Mouse (Mus musculus) forebrain, embryonic 11.5 days (tissue): ENCODE measurements at regions not wholly inside any gene's neighbourhood (a gene's known extent, or its start where the extent isn't known, plus 50 kb on each side); places are given as distances from the start of the nearest gene placed in this dataset.

ENCODE experiments used
- ATAC-seq: fragments of 200-750 bp; cut with Nextera tagmentation; replicated peaks from 2 replicates; pipeline ENCODE4 v1.8.0; 2017; ENCODE audit warnings: moderate TSS enrichment; ENCODE audit not compliant: low FRiP score
- DNase-seq: peaks from one replicate; pipeline ENCODE4 v3.0.0-alpha.2; 2017; ENCODE audit warnings: low spot score
- H3K27ac ChIP-seq: fragments of 300-500 bp; sonication (generic); 2 replicates; pipeline ENCODE4 v1.5.1; 2014; ENCODE audit warnings: low read depth, low read length
- H3K27me3 ChIP-seq: fragments of 300-500 bp; sonication (generic); 2 replicates; pipeline ENCODE4 v1.6.1; 2014; ENCODE audit warnings: mild to moderate bottlenecking, low read length, mixed read lengths; ENCODE audit not compliant: control insufficient read depth, insufficient read depth
- H3K36me3 ChIP-seq: fragments of 300-500 bp; sonication (generic); 2 replicates; pipeline ENCODE4 v1.6.1; 2014; ENCODE audit warnings: mild to moderate bottlenecking, low read length, moderate library complexity, mixed read lengths; ENCODE audit not compliant: control insufficient read depth, insufficient read depth
- H3K4me1 ChIP-seq: fragments of 300-500 bp; sonication (generic); replicated peaks from 2 replicates; pipeline ENCODE4 v1.6.1; 2014; ENCODE audit warnings: low read length, mixed read lengths; ENCODE audit not compliant: control insufficient read depth, insufficient read depth
- H3K4me2 ChIP-seq: fragments of 300-500 bp; sonication (generic); 2 replicates; pipeline ENCODE4 v1.6.1; 2014; ENCODE audit warnings: low read depth, mild to moderate bottlenecking, low read length, moderate library complexity, mixed read lengths; ENCODE audit not compliant: severe bottlenecking
- H3K4me3 ChIP-seq: fragments of 300-500 bp; sonication (generic); 2 replicates; pipeline ENCODE4 v1.5.1; 2014; ENCODE audit warnings: low read depth, low read length
- H3K9ac ChIP-seq: fragments of 300-500 bp; sonication (generic); 2 replicates; pipeline ENCODE4 v1.6.1; 2014; ENCODE audit warnings: low read length
- H3K9me3 ChIP-seq: fragments of 300-500 bp; sonication (generic); 2 replicates; pipeline ENCODE4 v1.6.1; 2016; ENCODE audit warnings: low read length, mixed read lengths; ENCODE audit not compliant: control insufficient read depth
- WGBS: fragments of 180-500 bp; shearing (Covaris S2); extraction: QIAGEN DNeasy Blood & Tissue Kit; methylation state at CpG from one replicate; pipeline ENCODE4 v1.1.7; 2014; 5-methylcytosine and 5-hydroxymethylcytosine counted together

- Histone ChIP-seq H3K9me3 (no peaks in the 10 kb centered on the region), H3K27ac (no peak overlapping the region), H3K4me3 (no peak overlapping the region), H3K36me3 (no peaks in the 10 kb centered on the region), H3K4me2 (no peak overlapping the region), H3K9ac (no peak overlapping the region), H3K27me3 (no peaks in the 10 kb centered on the region), H3K4me1 (no peaks in the 10 kb centered on the region)
- DNase-seq: no peak
- no peak for ATAC-seq
- 83% methylated on average over 1 of the region's 1 CpGs for WGBS
Measured at GRCm38 (mm10) chr6:74033811-74034210, 564.3 kb upstream of the 4931417E11Rik start.

- Histone ChIP-seq H3K4me3 (no peak overlapping the region), H3K27ac (no peak overlapping the region), H3K4me1 (no peaks in the 10 kb centered on the region), H3K4me2 (no peak overlapping the region), H3K36me3 (no peaks in the 10 kb centered on the region), H3K9ac (no peak overlapping the region), H3K9me3 (no peaks in the 10 kb centered on the region), H3K27me3 (no peaks in the 10 kb centered on the region)
- 65% methylated on average over 3 of the region's 3 CpGs for WGBS
- ATAC-seq: peak; percentile 46; the same call in 1 of the 2 replicates
- no peak for DNase-seq
Measured at GRCm38 (mm10) chr6:74017107-74017506, 547.6 kb upstream of the 4931417E11Rik start.

- no peak for ATAC-seq
- H3K27ac ChIP-seq: no peak overlapping the region
- H3K27me3 ChIP-seq: no peaks in the 10 kb centered on the region
- no peak overlapping the region for H3K4me2 ChIP-seq
- H3K4me3 ChIP-seq: no peak overlapping the region
- no peak for DNase-seq
- H3K9ac ChIP-seq: no peak overlapping the region
- no peaks in the 10 kb centered on the region for H3K9me3 ChIP-seq
- WGBS: 85% methylated on average over 4 of the region's 4 CpGs
- H3K36me3 ChIP-seq: no peaks in the 10 kb centered on the region
- no peaks in the 10 kb centered on the region for H3K4me1 ChIP-seq
Measured at GRCm38 (mm10) chr6:73981742-73982141, 512.3 kb upstream of the 4931417E11Rik start.

- no peaks in the 10 kb centered on the region for H3K9me3 ChIP-seq
- no peaks in the 10 kb centered on the region for H3K27me3 ChIP-seq
- no peak overlapping the region for H3K4me2 ChIP-seq
- no peaks in the 10 kb centered on the region for H3K36me3 ChIP-seq
- ATAC-seq: no peak
- no peak overlapping the region for H3K27ac ChIP-seq
- no peaks in the 10 kb centered on the region for H3K4me1 ChIP-seq
- no peak overlapping the region for H3K4me3 ChIP-seq
- no peak for DNase-seq
- no peak overlapping the region for H3K9ac ChIP-seq
Measured at GRCm38 (mm10) chr6:73949934-73950293, 480.4 kb upstream of the 4931417E11Rik start.

GRCm38 (mm10) chr6:73949121-73949933 is 479.9 kb upstream of the 4931417E11Rik start:
- ATAC-seq (no peak), DNase-seq (no peak)
- WGBS: 81% methylated on average over 5 of the region's 5 CpGs
- Histone ChIP-seq H3K27ac (no peak overlapping the region), H3K4me3 (no peak overlapping the region), H3K9me3 (no peaks in the 10 kb centered on the region), H3K27me3 (no peaks in the 10 kb centered on the region), H3K36me3 (no peaks in the 10 kb centered on the region), H3K4me1 (no peaks in the 10 kb centered on the region), H3K4me2 (no peak overlapping the region), H3K9ac (no peak overlapping the region)

- H3K27me3 ChIP-seq: no peaks in the 10 kb centered on the region
- no peaks in the 10 kb centered on the region for H3K9me3 ChIP-seq
- H3K4me2 ChIP-seq: no peak overlapping the region
- ATAC-seq (no peak), DNase-seq (no peak)
- H3K36me3 ChIP-seq: no peaks in the 10 kb centered on the region
- H3K4me3 ChIP-seq: no peak overlapping the region
- H3K4me1 ChIP-seq: no peaks in the 10 kb centered on the region
- no peak overlapping the region for H3K9ac ChIP-seq
- H3K27ac ChIP-seq: no peak overlapping the region
- 72% methylated on average over 2 of the region's 2 CpGs for WGBS
Measured at GRCm38 (mm10) chr6:73913426-73914404, 444.2 kb upstream of the 4931417E11Rik start.

- no peak overlapping the region for H3K4me2 ChIP-seq
- ATAC-seq: peak; percentile 71
- H3K4me1 ChIP-seq: no peaks in the 10 kb centered on the region
- DNase-seq: no peak
- no peaks in the 10 kb centered on the region for H3K9me3 ChIP-seq
- no peak overlapping the region for H3K9ac ChIP-seq
- no peaks in the 10 kb centered on the region for H3K36me3 ChIP-seq
- no peaks in the 10 kb centered on the region for H3K27me3 ChIP-seq
- H3K27ac ChIP-seq: no peak overlapping the region
- no peak overlapping the region for H3K4me3 ChIP-seq
- WGBS: 59% methylated on average over 1 of the region's 1 CpGs
Measured at GRCm38 (mm10) chr6:73889144-73889795, 419.8 kb upstream of the 4931417E11Rik start.

GRCm38 (mm10) chr6:73878662-73879061 is 409.2 kb upstream of the 4931417E11Rik start:
- ATAC-seq (0 out of 2 replicates have a peak, but pooled peaks have one; percentile 40), DNase-seq (no peak)
- H3K27ac ChIP-seq: no peak overlapping the region
- H3K4me3 ChIP-seq: no peak overlapping the region
- H3K9me3 ChIP-seq: no peaks in the 10 kb centered on the region
- H3K4me1 ChIP-seq: no peaks in the 10 kb centered on the region
- no peaks in the 10 kb centered on the region for H3K36me3 ChIP-seq
- H3K9ac ChIP-seq: no peak overlapping the region
- H3K27me3 ChIP-seq: no peaks in the 10 kb centered on the region
- 40% methylated on average over 3 of the region's 3 CpGs for WGBS
- H3K4me2 ChIP-seq: no peak overlapping the region
